In the genomic region with DNA sequence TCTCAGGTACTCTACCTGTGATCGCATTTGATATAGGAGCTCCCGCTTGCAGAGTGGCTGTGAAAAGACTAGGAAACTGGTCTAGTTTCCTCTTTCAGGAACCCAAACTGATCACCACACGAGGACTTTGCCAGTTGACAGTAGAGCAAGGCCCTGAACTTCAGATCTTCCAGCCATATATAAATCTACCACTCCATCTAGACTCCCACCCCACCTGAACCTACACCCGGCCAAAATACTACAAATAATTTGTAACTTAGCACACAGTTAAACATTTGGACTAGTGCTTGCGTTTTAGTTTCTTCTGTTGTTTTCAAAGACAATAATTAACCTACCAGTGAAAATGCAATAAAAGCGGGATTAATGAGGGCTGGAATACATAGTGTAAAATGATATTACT, we compare ENCODE assay signal across 7 mouse cellular contexts. TPM values are rescaled to one million over a fixed set of nuclear protein-coding genes. Genes with fewer than 3 reads are reported as not detected.
A peak's percentile ranks its signal among the peaks of the same experiment; 100 is the strongest.
DNase-seq lines count a peak whose midpoint lies in the region; ATAC-seq and TF ChIP-seq lines count a peak whose summit lies in the region.

No protein-coding gene starts in this region.

- H3K4me2 ChIP-seq in kidney, postnatal 0 days (ENCODE audit: low read length), result peak overlapping the region; percentile 92
- H3K4me2 ChIP-seq in forebrain, embryonic 12.5 days, result peak overlapping the region; percentile 73
- peak overlapping the region; percentile 90 for H3K4me2 ChIP-seq in intestine, embryonic 14.5 days (ENCODE audit: low read length)
- peak overlapping the region; percentile 79 for H3K4me2 ChIP-seq in myocyte (ENCODE audit: low read depth)

- no peaks in the 10 kb centered on the region for H3K9me3 ChIP-seq in kidney, postnatal 0 days (replicated peaks; ENCODE audit: low read length)
- H3K9me3 ChIP-seq in forebrain, embryonic 12.5 days, result no peaks in the 10 kb centered on the region
- no peaks in the 10 kb centered on the region for H3K9me3 ChIP-seq in intestine, embryonic 14.5 days (ENCODE audit: control insufficient read depth, low read length)

- no peak overlapping the region for H3K4me3 ChIP-seq in kidney, postnatal 0 days (replicated peaks; ENCODE audit: low read depth, low read length)
- peak overlapping the region; percentile 89 for H3K4me3 ChIP-seq in forebrain, embryonic 12.5 days (replicated peaks)
- H3K4me3 ChIP-seq in intestine, embryonic 14.5 days (ENCODE audit: low read depth, low read length), result peak overlapping the region; percentile 91
- peak overlapping the region; percentile 47 for H3K4me3 ChIP-seq in myocyte

- H3K27ac ChIP-seq in kidney, postnatal 0 days, result no peak overlapping the region
- no peak overlapping the region for H3K27ac ChIP-seq in forebrain, embryonic 12.5 days
- no peak overlapping the region for H3K27ac ChIP-seq in intestine, embryonic 14.5 days (ENCODE audit: low read depth)

- TF ChIP-seq POLR2A in myocyte (IDR thresholded peaks at IDR 0.05; ENCODE audit: insufficient read length, low read depth), result no peak

- H3K79me2 ChIP-seq in myocyte (ENCODE audit: control insufficient read depth, insufficient read depth), result peaks cover 12% of the 10 kb centered on the region

- H3K4me1 ChIP-seq in kidney, postnatal 0 days (replicated peaks; ENCODE audit: insufficient read depth, low read length), result peaks cover 9% of the 10 kb centered on the region
- H3K4me1 ChIP-seq in forebrain, embryonic 12.5 days, result peaks cover 11% of the 10 kb centered on the region
- 0 out of 2 replicates have a peak, but pooled peaks cover 5% of the 10 kb centered on the region for H3K4me1 ChIP-seq in intestine, embryonic 14.5 days (replicated peaks; ENCODE audit: control insufficient read depth, insufficient read depth, low read length)

- H3ac ChIP-seq in myocyte (ENCODE audit: control insufficient read depth, insufficient read length), result no peak overlapping the region

- no peak for ATAC-seq in kidney, postnatal 0 days (replicated peaks; ENCODE audit: low FRiP score, low read depth)
- ATAC-seq in forebrain, embryonic 12.5 days (ENCODE audit: low FRiP score), result 0 out of 2 replicates have a peak, but pooled peaks have one; percentile 47
- ATAC-seq in intestine, embryonic 14.5 days (replicated peaks; ENCODE audit: low FRiP score, low TSS enrichment, low read depth), result 0 out of 2 replicates have a peak, but pooled peaks have one; percentile 24

- WGBS in kidney, postnatal 0 days, result 81% methylated on average over 6 of the region's 6 CpGs
- WGBS in forebrain, embryonic 12.5 days, result 83% methylated on average over 6 of the region's 6 CpGs
- 82% methylated on average over 6 of the region's 6 CpGs for WGBS in intestine, embryonic 14.5 days

- DNase-seq in kidney, postnatal 0 days (ENCODE audit: low spot score), result no peak
- DNase-seq in kidney, postnatal 25 days, result no peak
- no peak for DNase-seq in intestine, embryonic 14.5 days (ENCODE audit: low spot score)
- no peak for DNase-seq in spleen, postnatal 14 days (ENCODE audit: low spot score in 2 of 2)
- DNase-seq in adrenal gland, adult 18-20 months (ENCODE audit: low spot score in 2 of 2), result no peak

- no peaks in the 10 kb centered on the region for H3K27me3 ChIP-seq in kidney, postnatal 0 days (ENCODE audit: insufficient read depth, low read length)
- H3K27me3 ChIP-seq in forebrain, embryonic 12.5 days, result peaks cover 15% of the 10 kb centered on the region
- H3K27me3 ChIP-seq in intestine, embryonic 14.5 days (replicated peaks; ENCODE audit: control insufficient read depth, insufficient read depth, low read length), result no peaks in the 10 kb centered on the region
- no peaks in the 10 kb centered on the region for H3K27me3 ChIP-seq in myocyte (ENCODE audit: control insufficient read depth, insufficient read depth, insufficient read length)

- H3K36me3 ChIP-seq in kidney, postnatal 0 days (ENCODE audit: insufficient read depth, low read length), result no peaks in the 10 kb centered on the region
- no peaks in the 10 kb centered on the region for H3K36me3 ChIP-seq in forebrain, embryonic 12.5 days (replicated peaks)
- H3K36me3 ChIP-seq in intestine, embryonic 14.5 days (ENCODE audit: control insufficient read depth, insufficient read depth, low read length), result no peaks in the 10 kb centered on the region
- H3K36me3 ChIP-seq in myocyte (ENCODE audit: control insufficient read depth, insufficient read depth), result no peaks in the 10 kb centered on the region

- H3K9ac ChIP-seq in kidney, postnatal 0 days (ENCODE audit: low read depth, low read length), result no peak overlapping the region
- H3K9ac ChIP-seq in forebrain, embryonic 12.5 days, result no peak overlapping the region
- H3K9ac ChIP-seq in intestine, embryonic 14.5 days (ENCODE audit: low read length), result no peak overlapping the region

- TF ChIP-seq CTCF in kidney, postnatal 0 days (IDR thresholded peaks at IDR 0.05; ENCODE audit: low read depth), result no peak

TF ChIP-seq in myocyte, 11 proteins besides CTCF, POLR2A, EP300 and RAD21:
- no peak for TF ChIP-seq USF1 (IDR thresholded peaks at IDR 0.05; ENCODE audit: low read depth)
- TF ChIP-seq SRF (IDR thresholded peaks at IDR 0.05; ENCODE audit: control insufficient read depth, insufficient read length, low read depth), result no peak
- no peak for TF ChIP-seq POLR2AphosphoS2 (IDR thresholded peaks at IDR 0.05; ENCODE audit: insufficient read length, low read depth)
- TF ChIP-seq REST (IDR thresholded peaks at IDR 0.05; ENCODE audit: insufficient read depth, insufficient read length), result no peak
- no peak for TF ChIP-seq TCF12 (IDR thresholded peaks at IDR 0.05; ENCODE audit: insufficient read depth, poor library complexity, severe bottlenecking)
- no peak for TF ChIP-seq TCF3 (IDR thresholded peaks at IDR 0.05; ENCODE audit: insufficient read length, low read depth)
- TF ChIP-seq MYOD1 (IDR thresholded peaks at IDR 0.05; ENCODE audit: control insufficient read depth in 1 of 3, insufficient read length in 2 of 3, low read depth in 2 of 3), result no peak
- TF ChIP-seq MAX (IDR thresholded peaks at IDR 0.05; ENCODE audit: low read depth), result no peak
TF ChIP-seq in myocyte: peak in this region for 0.

RNA-seq across cellular contexts. Expression of gene Gins3, which starts 0.4 kb away (rescaled TPM):
- 9.9 and 11.5 TPM in 2 replicates for polyA plus RNA-seq in kidney, postnatal 0 days (2015; fragmentation: Nextera tagmentation; extraction: Ambion mirVana)
- 27.6 and 28.5 TPM in 2 replicates for polyA plus RNA-seq in forebrain, embryonic 12.5 days (2016; fragmentation: Nextera tagmentation; extraction: Ambion mirVana)
- polyA plus RNA-seq in intestine, embryonic 14.5 days (2014; fragmentation: Nextera tagmentation; extraction: Ambion mirVana), result 18.6 and 21.1 TPM in 2 replicates
- 2.0 TPM for polyA plus RNA-seq in myocyte (2012; fragmentation: generic; extraction: Trizol)
- 1 to 10 TPM; 1.6 to 1.7 TPM for total RNA-seq in adrenal gland, adult 18-20 months (2021)

RNA-seq across cellular contexts. Expression of gene Ndrg4, which starts 43.9 kb away (rescaled TPM):
- polyA plus RNA-seq in kidney, postnatal 0 days (2015; fragmentation: Nextera tagmentation; extraction: Ambion mirVana), result 22.0 and 22.2 TPM in 2 replicates
- polyA plus RNA-seq in forebrain, embryonic 12.5 days (2016; fragmentation: Nextera tagmentation; extraction: Ambion mirVana), result 61.1 and 62.5 TPM in 2 replicates
- polyA plus RNA-seq in intestine, embryonic 14.5 days (2014; fragmentation: Nextera tagmentation; extraction: Ambion mirVana), result 21.3 and 22.1 TPM in 2 replicates
- 83.9 TPM for polyA plus RNA-seq in myocyte (2012; fragmentation: generic; extraction: Trizol)
- total RNA-seq in adrenal gland, adult 18-20 months (2021), result 10 to 100 TPM; 28.2 to 28.7 TPM

RNA-seq across cellular contexts. Expression of gene Prss54, which starts 56.7 kb away (rescaled TPM):
- not detected in 2 replicates for polyA plus RNA-seq in kidney, postnatal 0 days (2015; fragmentation: Nextera tagmentation; extraction: Ambion mirVana)
- polyA plus RNA-seq in forebrain, embryonic 12.5 days (2016; fragmentation: Nextera tagmentation; extraction: Ambion mirVana), result not detected in 2 replicates
- polyA plus RNA-seq in intestine, embryonic 14.5 days (2014; fragmentation: Nextera tagmentation; extraction: Ambion mirVana), result not detected in 2 replicates
- polyA plus RNA-seq in myocyte (2012; fragmentation: generic; extraction: Trizol), result not detected
- not detected for total RNA-seq in adrenal gland, adult 18-20 months (2021)
